21 mouse cellular contexts compared by ENCODE assay signal in the genomic region with DNA sequence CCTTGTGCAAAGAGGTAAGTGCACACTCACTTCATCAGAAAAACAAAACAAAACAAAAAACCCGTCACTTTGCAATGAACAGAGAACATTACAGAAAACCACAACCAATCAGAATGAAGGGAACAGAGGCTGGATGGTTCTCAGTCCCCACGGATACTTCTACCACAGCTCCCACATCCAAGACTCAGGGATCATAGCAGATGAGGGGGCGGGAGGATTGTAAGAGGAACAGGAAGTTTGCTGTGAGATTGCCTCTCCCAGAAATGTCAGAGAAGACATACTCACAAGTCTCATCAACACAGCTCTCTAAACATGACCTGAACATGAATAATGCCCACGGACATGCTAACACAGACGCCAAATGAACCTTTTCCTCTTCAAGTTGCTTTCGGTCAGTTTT. TPM values are rescaled to one million over a fixed set of nuclear protein-coding genes. Genes with fewer than 3 reads are reported as not detected.
DNase-seq lines count a peak whose midpoint lies in the region; TF ChIP-seq lines count a peak whose summit lies in the region.
"Had no signal": no experiment of that assay in that cellular context is flagged by ENCODE, and none has a peak within 500 bp of the region (broad histone marks: within the 10 kb centered on the region; RNA-seq: fewer than 3 reads in every experiment).

No protein-coding gene starts in this region.

- peak overlapping the region; percentile 85 for H3K27ac ChIP-seq in left cerebral cortex, adult 2 months
- peak overlapping the region; percentile 17; the same call in 1 of the 2 replicates for H3K27ac ChIP-seq in cortical plate, adult 2 months (ENCODE audit: insufficient read depth, low read length)
- H3K27ac ChIP-seq: embryonic facial prominence, embryonic 10.5 days; embryonic facial prominence, embryonic 12.5 days; forebrain, embryonic 13.5 days; forebrain, embryonic 15.5 days had no signal

- no peak for TF ChIP-seq POLR2A in cortical plate, adult 2 months (IDR thresholded peaks at IDR 0.05; ENCODE audit: extremely low read depth, insufficient read depth, low read length)

- peaks cover 18% of the 10 kb centered on the region for H3K4me1 ChIP-seq in cortical plate, adult 2 months (ENCODE audit: control insufficient read depth, insufficient read depth, low read length)

- no peak overlapping the region for H3K4me3 ChIP-seq in left cerebral cortex, adult 2 months
- no peak overlapping the region for H3K4me3 ChIP-seq in cortical plate, adult 2 months (ENCODE audit: insufficient read depth, low read length)
- H3K4me3 ChIP-seq: embryonic facial prominence, embryonic 10.5 days; embryonic facial prominence, embryonic 12.5 days; forebrain, embryonic 13.5 days; forebrain, embryonic 15.5 days had no signal

- DNase-seq in left cerebral cortex, adult 2 months (ENCODE audit: extremely low spot score in 1 of 2, low spot score in 2 of 2): no peak
- no peak for DNase-seq in left cerebral cortex, postnatal 4 days
- peak; percentile 51 for DNase-seq in right cerebral cortex, adult 18-20 months
- DNase-seq in right cerebral cortex, postnatal 25 days: no peak
- DNase-seq in adrenal gland, adult 2 months: no peak
- DNase-seq: adrenal gland, adult 8-10 months; adrenal gland, postnatal 14 days; adrenal gland, postnatal 36 days; cerebellum, adult 11 months; cerebellum, adult 18-20 months; cerebellum, adult 8-10 months; cerebellum, adult 9-11 months; cerebellum, postnatal 14 days; cerebellum, postnatal 36 days; forebrain, postnatal 0 days had no signal

- no peak for TF ChIP-seq CTCF in left cerebral cortex, adult 2 months (IDR thresholded peaks at IDR 0.05)
- TF ChIP-seq CTCF in cortical plate, adult 2 months (IDR thresholded peaks at IDR 0.05; ENCODE audit: extremely low read depth, insufficient read depth, low read length): no peak

- intact Hi-C loops in left cerebral cortex, adult 2 months (cut with DNase I): no loop called here
- intact Hi-C loops in left cerebral cortex, postnatal 4 days (cut with DNase I): no loop called here

RNA-seq across cellular contexts. Expression of gene Kcnb1, which starts 40.9 kb away (rescaled TPM):
- 100 to 1,000 TPM; 230 to 237 TPM for total RNA-seq in left cerebral cortex, adult 2 months (2021)
- 10 to 100 TPM; 46.5 to 50.9 TPM for total RNA-seq in left cerebral cortex, postnatal 4 days (2021)
- 63.5 and 68.7 TPM in 2 replicates for polyA plus RNA-seq in cortical plate, adult 2 months (2012; rRNA removed)
- total RNA-seq in adrenal gland, adult 2 months (2021): 10 to 100 TPM; 14.8 to 21.7 TPM
- polyA plus RNA-seq in adrenal gland, adult 2 months (2012; rRNA removed): 7.7 and 9.4 TPM in 2 replicates
- polyA plus RNA-seq: C2C12 had no signal

Comparison
In these comparisons a context has a peak if more than half of its experiments do, and no peak if none do; other contexts are left out.
1. RNA of gene Kcnb1, which starts 40.9 kb away (total RNA-seq): 230 to 237 TPM in left cerebral cortex, adult 2 months; 46.5 to 50.9 TPM in left cerebral cortex, postnatal 4 days and 14.8 to 21.7 TPM in adrenal gland, adult 2 months; every median in the first group is over 4 times any median in the second.